Mouse (Mus musculus) embryonic facial prominence, embryonic 14.5 days (tissue): ENCODE results near the gene Fcf1. TPM values are rescaled to one million over a fixed set of nuclear protein-coding genes. Genes with fewer than 3 reads are reported as not detected.
A peak's percentile ranks its signal among the peaks of the same experiment; 100 is the strongest.

Experiments
- ATAC-seq: fragments of 200-750 bp; cut with Nextera tagmentation; 2 replicates; pipeline ENCODE4 v1.8.0; 2017; ENCODE audit warnings: low read depth, moderate number of reproducible peaks, moderate TSS enrichment
- DNase-seq: peaks from one replicate; pipeline ENCODE4 v3.0.0-alpha.2; 2015; ENCODE audit warnings: low spot score
- H3K27ac ChIP-seq: fragments of 300-500 bp; sonication (generic); replicated peaks from 2 replicates; pipeline ENCODE4 v1.5.1; 2014; ENCODE audit warnings: low read depth, mild to moderate bottlenecking, low read length, moderate library complexity
- H3K27me3 ChIP-seq: fragments of 300-500 bp; sonication (generic); replicated peaks from 2 replicates; pipeline ENCODE4 v1.6.1; 2014; ENCODE audit warnings: low read length; ENCODE audit not compliant: control insufficient read depth, insufficient read depth
- H3K36me3 ChIP-seq: fragments of 300-500 bp; sonication (generic); 2 replicates; pipeline ENCODE4 v1.6.1; 2014; ENCODE audit warnings: low read length, mixed read lengths; ENCODE audit not compliant: control insufficient read depth, insufficient read depth
- H3K4me1 ChIP-seq: fragments of 300-500 bp; sonication (generic); 2 replicates; pipeline ENCODE4 v1.6.1; 2014; ENCODE audit warnings: antibody characterized with exemption, low read length; ENCODE audit not compliant: control insufficient read depth, insufficient read depth
- H3K4me2 ChIP-seq: fragments of 300-500 bp; sonication (generic); 2 replicates; pipeline ENCODE4 v1.6.1; 2014; ENCODE audit warnings: low read depth, mild to moderate bottlenecking, low read length, moderate library complexity, mixed read lengths
- H3K4me3 ChIP-seq: fragments of 300-500 bp; sonication (generic); 2 replicates; pipeline ENCODE4 v1.5.1; 2014; ENCODE audit warnings: low read depth, mild to moderate bottlenecking, low read length
- H3K9ac ChIP-seq: fragments of 300-500 bp; sonication (generic); 2 replicates; pipeline ENCODE4 v1.6.1; 2014; ENCODE audit warnings: low read depth, mild to moderate bottlenecking, low read length, moderate library complexity, mixed read lengths
- H3K9me3 ChIP-seq: fragments of 300-500 bp; sonication (generic); 2 replicates; pipeline ENCODE4 v1.6.1; 2016; ENCODE audit warnings: low read length; ENCODE audit not compliant: control insufficient read depth
- WGBS: fragments of 180-500 bp; shearing (Covaris S2); extraction: QIAGEN DNeasy Blood & Tissue Kit; methylation state at CpG from one replicate; pipeline ENCODE4 v1.1.7; 2014; 5-methylcytosine and 5-hydroxymethylcytosine counted together
- polyA plus RNA-seq: library from polyadenylated mRNA; unstranded; fragments of >200 nt; fragmentation: Nextera tagmentation; extraction: Ambion mirVana; gene quantifications from 2 replicates; pipeline ENCODE4 v1.2.1, GENCODE M21; 2014

The Fcf1 gene
- polyA plus RNA-seq = 126 and 129 TPM in 2 replicates

DNA sequence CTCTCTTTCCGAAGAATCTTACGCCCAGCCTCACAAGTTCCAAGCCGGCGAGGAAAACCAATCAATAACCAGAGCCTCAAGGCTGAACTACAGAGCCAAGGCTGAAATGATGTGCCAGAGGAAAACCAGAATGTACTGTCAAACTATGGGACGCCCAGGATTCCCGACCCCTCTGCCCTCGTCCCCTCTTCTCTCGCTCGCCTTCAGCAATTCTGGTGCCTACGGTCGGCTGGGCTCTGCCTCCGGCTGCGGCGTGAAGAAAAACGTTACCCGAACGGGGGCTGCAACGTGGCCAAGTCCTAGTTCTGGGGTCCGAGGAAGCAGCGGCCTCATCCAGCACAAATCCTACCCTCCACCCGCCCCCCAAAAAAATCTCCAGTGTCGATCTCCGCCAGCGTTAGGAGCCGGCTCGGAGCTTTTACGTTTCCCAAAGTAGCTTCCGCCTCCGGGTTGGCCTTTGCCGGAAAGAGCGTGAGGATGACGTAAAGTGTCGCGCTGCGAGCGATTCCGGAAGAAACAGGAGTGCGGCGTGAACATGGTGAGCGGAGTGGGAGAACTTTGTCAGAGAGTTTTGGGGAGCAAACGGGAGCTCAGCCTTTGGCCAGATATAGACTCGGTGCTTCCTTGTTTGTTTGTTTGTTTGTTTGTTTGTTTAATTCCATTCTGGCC lies at the start of gene Fcf1, which contains the start of gene Arel1:
Gene Fcf1, plus strand, starts transcription at position 470 of the 669 bp plus-strand sequence.
Gene Arel1, minus strand, starts transcription at position 473 of the 669 bp plus-strand sequence.
- H3K9ac ChIP-seq = peak within 1 kb of the TSS; percentile 86
- ATAC-seq = peak; percentile 90
- WGBS = under 1% methylated on average over 40 of the region's 42 CpGs
- H3K4me1 ChIP-seq = peaks cover 8% of the 10 kb centered on the region
- H3K27ac ChIP-seq = no peak within 1 kb of the TSS
- DNase-seq = peak; percentile 96
- peaks cover 24% of the 10 kb centered on the region for H3K36me3 ChIP-seq
- H3K27me3 ChIP-seq = no peaks in the 10 kb centered on the region
- H3K4me2 ChIP-seq = peak within 1 kb of the TSS; percentile 91
- H3K4me3 ChIP-seq = peak within 1 kb of the TSS; percentile 87
- no peaks in the 10 kb centered on the region for H3K9me3 ChIP-seq

DNA sequence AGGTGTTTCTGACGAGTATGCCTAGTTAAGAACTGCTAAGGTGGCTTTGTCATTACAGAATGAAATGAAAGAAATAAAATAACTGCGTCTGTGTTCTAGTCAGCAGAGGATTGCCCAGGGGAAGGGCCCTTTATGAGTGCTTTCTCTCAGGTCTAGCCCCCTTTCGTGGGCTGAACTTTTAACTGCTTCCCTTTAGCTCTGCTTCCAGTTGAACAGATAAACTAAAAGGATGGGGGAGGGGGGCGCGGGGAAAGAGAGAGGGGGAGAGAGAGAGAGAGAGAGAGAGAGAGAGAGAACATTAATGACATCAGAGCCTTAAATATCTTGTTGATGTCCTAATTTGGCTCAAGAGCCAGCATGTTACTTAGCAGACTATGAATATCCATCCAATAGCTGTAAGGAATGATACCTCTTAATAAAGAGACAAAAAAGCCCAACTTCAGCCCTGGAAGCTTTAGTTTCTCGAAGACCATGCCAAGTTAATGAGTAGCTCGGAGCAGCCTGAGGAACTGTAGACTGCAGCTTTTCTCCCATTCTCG lies 48.7 kb upstream of the Fcf1 start:
- WGBS = 83% methylated on average over 8 of the region's 8 CpGs
- no peak for DNase-seq
- H3K4me2 ChIP-seq = no peak overlapping the region
- H3K27me3 ChIP-seq = no peaks in the 10 kb centered on the region
- no peaks in the 10 kb centered on the region for H3K9me3 ChIP-seq
- H3K4me3 ChIP-seq = no peak overlapping the region
- peaks cover 81% of the 10 kb centered on the region for H3K36me3 ChIP-seq
- no peak overlapping the region for H3K27ac ChIP-seq
- H3K4me1 ChIP-seq = no peaks in the 10 kb centered on the region
- ATAC-seq = no peak
- H3K9ac ChIP-seq = no peak overlapping the region

- H3K4me3 ChIP-seq = no peak overlapping the region
- DNase-seq (no peak), ATAC-seq (no peak)
- WGBS = 91% methylated on average over 5 of the region's 5 CpGs
- H3K9ac ChIP-seq = no peak overlapping the region
- no peaks in the 10 kb centered on the region for H3K27me3 ChIP-seq
- H3K27ac ChIP-seq = no peak overlapping the region
- no peaks in the 10 kb centered on the region for H3K9me3 ChIP-seq
- H3K4me1 ChIP-seq = no peaks in the 10 kb centered on the region
- H3K36me3 ChIP-seq = peaks cover 80% of the 10 kb centered on the region
- H3K4me2 ChIP-seq = no peak overlapping the region
These were observed 46.4 kb upstream of the Fcf1 start for GRCm38 (mm10) chr12:84924324-84924723.

DNA sequence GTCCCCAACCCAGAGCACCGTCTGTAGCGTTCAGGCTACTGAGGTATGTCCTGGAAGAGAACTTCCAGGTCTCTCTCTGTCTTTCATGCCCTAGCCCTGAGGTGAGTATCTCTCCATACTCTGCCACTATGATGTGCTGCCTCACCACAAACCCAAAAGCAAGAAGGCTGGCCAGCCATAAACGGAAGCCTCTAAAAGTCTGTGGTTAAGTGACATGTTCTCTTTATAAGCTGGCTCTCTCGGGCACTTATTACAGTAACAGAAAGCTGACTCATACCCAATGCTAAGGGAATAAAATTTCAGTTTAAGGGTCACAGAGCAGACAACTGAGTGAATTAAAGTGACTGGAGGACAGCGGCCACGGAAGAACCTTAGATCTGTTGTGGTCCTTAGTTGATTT lies 44.2 kb upstream of the Fcf1 start:
- Histone ChIP-seq H3K4me3 (no peak overlapping the region), H3K4me1 (no peaks in the 10 kb centered on the region), H3K27me3 (no peaks in the 10 kb centered on the region), H3K27ac (no peak overlapping the region), H3K9me3 (no peaks in the 10 kb centered on the region), H3K4me2 (no peak overlapping the region), H3K36me3 (peaks cover 81% of the 10 kb centered on the region), H3K9ac (no peak overlapping the region)
- ATAC-seq (no peak), DNase-seq (no peak)
- 87% methylated on average over 6 of the region's 6 CpGs for WGBS

GRCm38 (mm10) chr12:84932210-84932609 lies 38.5 kb upstream of the Fcf1 start:
- Histone ChIP-seq H3K9me3 (no peaks in the 10 kb centered on the region), H3K36me3 (peaks cover 85% of the 10 kb centered on the region), H3K9ac (no peak overlapping the region), H3K4me1 (no peaks in the 10 kb centered on the region), H3K27me3 (no peaks in the 10 kb centered on the region), H3K4me3 (no peak overlapping the region), H3K4me2 (no peak overlapping the region), H3K27ac (no peak overlapping the region)
- DNase-seq = no peak
- 93% methylated on average over 6 of the region's 6 CpGs for WGBS
- ATAC-seq = no peak

GRCm38 (mm10) chr12:84935343-84935742 lies 35.4 kb upstream of the Fcf1 start:
- WGBS = 85% methylated on average over 5 of the region's 5 CpGs
- peaks cover 78% of the 10 kb centered on the region for H3K36me3 ChIP-seq

DNA sequence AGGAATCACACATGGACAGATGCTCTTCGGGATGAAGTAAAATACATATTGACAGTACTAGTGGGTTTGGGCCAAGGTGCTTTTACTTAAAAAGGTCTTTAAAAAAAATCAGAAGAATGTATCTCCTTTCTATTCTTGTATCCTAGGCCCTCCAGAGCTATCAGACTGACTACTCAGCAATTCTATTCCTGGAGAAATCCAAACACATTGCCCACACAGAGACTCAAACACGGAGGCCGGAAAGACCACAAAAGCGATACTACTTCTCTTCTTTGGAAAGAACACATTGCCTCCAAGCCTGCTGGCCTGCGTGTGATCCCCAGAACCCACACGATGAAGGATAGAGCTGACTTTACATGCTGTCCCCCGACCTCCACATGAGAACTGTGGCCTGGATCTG lies 31.6 kb upstream of the Fcf1 start:
- Histone ChIP-seq H3K9ac (no peak overlapping the region), H3K9me3 (no peaks in the 10 kb centered on the region), H3K36me3 (peaks cover 59% of the 10 kb centered on the region), H3K4me1 (no peaks in the 10 kb centered on the region), H3K4me3 (no peak overlapping the region), H3K27me3 (no peaks in the 10 kb centered on the region), H3K27ac (no peak overlapping the region), H3K4me2 (no peak overlapping the region)
- no peak for ATAC-seq
- no peak for DNase-seq
- 90% methylated on average over 7 of the region's 7 CpGs for WGBS

More at GRCm38 (mm10) chr12:84935343-84935742, 35.4 kb upstream of the Fcf1 start:
- H3K4me3 ChIP-seq = no peak overlapping the region
- no peaks in the 10 kb centered on the region for H3K9me3 ChIP-seq
- no peak overlapping the region for H3K9ac ChIP-seq
- DNase-seq (no peak), ATAC-seq (no peak)
- no peaks in the 10 kb centered on the region for H3K4me1 ChIP-seq
- H3K27me3 ChIP-seq = no peaks in the 10 kb centered on the region
- no peak overlapping the region for H3K4me2 ChIP-seq
- no peak overlapping the region for H3K27ac ChIP-seq

- DNase-seq = no peak
- H3K4me3 ChIP-seq = no peak overlapping the region
- no peaks in the 10 kb centered on the region for H3K4me1 ChIP-seq
- no peak for ATAC-seq
- H3K4me2 ChIP-seq = no peak overlapping the region
- H3K9me3 ChIP-seq = no peaks in the 10 kb centered on the region
- H3K36me3 ChIP-seq = peaks cover 52% of the 10 kb centered on the region
- 93% methylated on average over 7 of the region's 7 CpGs for WGBS
- no peak overlapping the region for H3K9ac ChIP-seq
- no peak overlapping the region for H3K27ac ChIP-seq
- H3K27me3 ChIP-seq = no peaks in the 10 kb centered on the region
These were observed 30.4 kb upstream of the Fcf1 start for GRCm38 (mm10) chr12:84940343-84940742.

- Histone ChIP-seq H3K9ac (no peak overlapping the region), H3K4me1 (no peaks in the 10 kb centered on the region), H3K9me3 (no peaks in the 10 kb centered on the region), H3K27ac (no peak overlapping the region), H3K36me3 (peaks cover 44% of the 10 kb centered on the region), H3K4me2 (no peak overlapping the region), H3K27me3 (no peaks in the 10 kb centered on the region), H3K4me3 (no peak overlapping the region)
- DNase-seq = no peak
- ATAC-seq = no peak
- WGBS = 88% methylated on average over 13 of the region's 13 CpGs
These were observed 29.0 kb upstream of the Fcf1 start for GRCm38 (mm10) chr12:84941717-84942116.
